Mouse (Mus musculus) hematopoietic multipotent progenitor cell, adult 10-12 weeks (in vitro differentiated cells): ENCODE results near the gene Sec62. TPM values are rescaled to one million over a fixed set of nuclear protein-coding genes. Genes with fewer than 3 reads are reported as not detected.

ENCODE experiments used
- polyA plus RNA-seq: library from polyadenylated mRNA; stranded (reverse); fragments of >175 nt; gene quantifications from 2 replicates; pipeline ENCODE4 v1.2.3, GENCODE M21; 2012; ENCODE audit warnings: low replicate concordance

The Sec62 gene
- 13.8 and 21.4 TPM in 2 replicates for polyA plus RNA-seq

GRCm38 (mm10) chr3:30792737-30793402 lies at the start of gene Sec62:
Gene Sec62, plus strand, starts transcription at chr3:30792875.

DNA sequence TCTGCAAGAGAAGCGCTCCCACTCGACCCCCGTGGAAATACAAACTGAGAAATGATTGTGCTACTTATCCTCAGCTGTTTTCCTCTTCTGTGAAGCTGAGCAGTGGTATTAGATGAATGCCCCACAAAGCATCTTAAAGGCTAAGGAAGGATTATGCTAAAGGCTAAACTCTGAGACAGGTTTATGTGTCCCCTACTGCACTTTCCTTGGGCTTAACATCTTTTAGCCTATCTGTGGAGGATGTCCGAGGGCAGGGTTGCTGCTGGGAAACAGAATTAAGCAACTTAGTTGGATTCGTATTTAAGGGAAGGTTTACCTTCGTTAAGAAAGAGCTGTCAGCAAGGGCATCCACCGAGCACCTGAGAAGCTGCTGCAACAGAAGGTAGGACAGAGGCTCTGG lies 46.7 kb upstream of the Sec62 start, which contains the start of gene Samd7:
Gene Samd7 (plus strand): TSS at position 288 of the 400 bp plus-strand sequence.

GRCm38 (mm10) chr3:30855604-30856458 lies 63.2 kb downstream of the Sec62 start, which contains the start of gene Gpr160:
Gene Gpr160, plus strand, starts transcription at chr3:30855950.

Other genes with a start within 250 kb of the Sec62 start
- 0.04 TPM in 1 of 2 replicates, not detected in the other for gene Mecom, start 244.9 kb upstream of the Sec62 start, polyA plus RNA-seq
- not detected in 2 replicates for gene Actrt3, start 192.9 kb upstream of the Sec62 start, polyA plus RNA-seq
- 1.3 and 1.5 TPM in 2 replicates for gene Mynn, start 190.8 kb upstream of the Sec62 start, polyA plus RNA-seq
- gene Lrriq4, start 148.4 kb upstream of the Sec62 start, polyA plus RNA-seq: not detected in 2 replicates
- gene Lrrc34, start 145.0 kb upstream of the Sec62 start, polyA plus RNA-seq: not detected in 2 replicates
- not detected in 2 replicates for gene Lrrc31, start 93.0 kb upstream of the Sec62 start, polyA plus RNA-seq
- gene Samd7, start 46.6 kb upstream of the Sec62 start, polyA plus RNA-seq: 0.04 TPM in 1 of 2 replicates, not detected in the other
- gene Gpr160, start 63.1 kb downstream of the Sec62 start, polyA plus RNA-seq: 0.43 and 0.48 TPM in 2 replicates
- 5.3 and 10.9 TPM in 2 replicates for gene Phc3, start 176.5 kb downstream of the Sec62 start, polyA plus RNA-seq
- 2.2 and 2.5 TPM in 2 replicates for gene Prkci, start 202.9 kb downstream of the Sec62 start, polyA plus RNA-seq